Mouse (Mus musculus): ENCODE measurements around the gene Wdr26.

The Wdr26 gene

DNA sequence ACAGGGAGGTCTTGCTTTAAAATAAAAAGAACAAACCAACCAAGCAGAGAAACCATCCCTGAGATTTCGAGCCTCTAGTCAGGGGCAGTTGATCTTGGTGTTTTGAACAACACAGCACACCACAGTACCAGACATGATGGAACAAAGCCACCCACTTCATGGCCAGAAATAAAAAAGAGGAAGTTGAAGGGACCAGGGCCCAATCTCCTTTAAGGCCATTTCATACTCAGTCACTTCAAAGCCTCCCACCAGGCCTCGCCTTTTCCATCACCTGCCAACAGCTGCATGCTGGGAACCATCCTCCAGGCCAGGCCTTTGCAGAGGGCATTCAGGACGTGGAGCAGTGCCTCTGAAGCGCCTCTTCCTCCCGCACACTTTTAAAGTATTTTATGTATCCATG, 25.5 kb upstream of the Wdr26 start:
- DNase-seq (ENCODE audit: low read depth, low spot score): no peak

DNA sequence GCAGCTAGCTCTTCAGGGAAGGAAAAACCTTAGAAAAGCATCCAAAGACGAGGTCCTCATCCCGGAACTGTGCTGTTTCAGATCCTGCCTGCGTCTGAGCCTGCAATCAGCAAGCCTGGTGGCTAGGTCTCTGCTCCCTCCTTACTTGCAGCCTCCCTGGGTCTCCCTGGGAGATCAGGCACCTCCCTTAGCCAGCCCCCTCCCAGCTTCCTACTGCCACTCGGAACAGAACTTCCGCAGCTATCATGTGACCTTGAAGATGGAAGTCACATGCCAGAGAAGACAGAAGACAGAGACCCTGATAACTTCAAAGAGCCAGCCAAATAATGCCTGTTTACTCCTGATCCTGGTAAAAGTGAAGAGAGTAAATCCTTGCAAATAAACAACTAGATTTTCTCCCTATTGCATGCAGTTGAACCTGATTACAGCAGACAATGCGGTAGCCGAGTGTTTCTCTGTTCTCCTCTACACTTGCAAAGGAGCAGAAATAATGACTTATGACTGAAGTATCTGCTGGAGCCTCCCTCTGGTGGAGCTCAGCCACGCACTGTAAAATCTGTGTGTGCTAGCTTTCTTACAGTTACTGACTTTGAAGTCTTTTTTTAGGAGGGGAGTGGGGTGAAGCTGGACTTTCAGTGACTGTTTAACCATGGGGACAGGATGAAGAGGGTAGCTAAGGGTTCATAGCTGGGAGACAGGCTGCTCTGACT, 22.7 kb upstream of the Wdr26 start:
- DNase-seq (ENCODE audit: low read depth, low spot score): peak; percentile 19

DNA sequence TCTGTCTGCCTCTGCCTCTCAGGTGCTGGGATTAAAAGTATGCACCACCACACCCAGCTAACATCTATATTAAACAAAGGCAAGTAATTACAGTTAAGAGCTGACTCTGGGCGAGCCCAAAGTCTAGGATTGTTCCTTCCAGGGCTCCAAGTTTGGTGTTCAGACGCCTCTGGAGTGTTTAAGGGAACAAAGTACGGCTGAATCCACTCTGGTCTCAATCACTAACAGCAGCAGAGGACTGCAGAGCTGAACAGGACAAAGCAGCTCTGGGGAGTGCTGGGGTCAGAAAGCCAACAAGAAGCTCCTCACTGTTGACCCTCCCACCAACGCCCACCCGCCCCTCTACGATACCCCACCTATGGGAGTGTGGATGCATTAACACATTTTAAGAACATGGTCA, 21.9 kb upstream of the Wdr26 start:
- no peak for DNase-seq (ENCODE audit: low read depth, low spot score)

- peak; percentile 94 for DNase-seq (ENCODE audit: low read depth, low spot score)
These were observed 20.7 kb upstream of the Wdr26 start for GRCm38 (mm10) chr1:181232307-181233027.

GRCm38 (mm10) chr1:181231821-181232220, 20.0 kb upstream of the Wdr26 start:
- DNase-seq (ENCODE audit: low read depth, low spot score): peak; percentile 14

DNA sequence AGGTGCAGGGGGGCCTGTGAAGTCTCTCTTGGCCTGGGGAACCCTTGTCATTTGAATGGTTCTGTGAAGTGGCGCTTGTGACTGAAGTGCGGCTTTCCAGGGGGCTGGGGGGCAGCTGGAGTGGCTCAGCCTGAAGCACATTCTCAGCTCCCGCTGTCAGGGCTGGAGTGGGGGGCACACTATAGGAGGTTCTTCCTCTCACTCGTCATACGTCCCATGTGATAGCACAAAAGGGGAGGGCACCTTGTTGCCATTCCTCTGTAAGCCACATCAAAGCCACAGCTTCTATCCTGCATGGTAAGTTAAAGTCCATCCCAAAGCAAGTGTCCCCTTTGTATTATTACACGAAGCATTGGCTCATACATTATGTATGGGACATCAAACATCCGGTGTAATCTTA, 19.5 kb upstream of the Wdr26 start:
- DNase-seq (ENCODE audit: low read depth, low spot score): no peak

GRCm38 (mm10) chr1:181230731-181231148, 18.9 kb upstream of the Wdr26 start:
- DNase-seq (ENCODE audit: low read depth, low spot score): peak; percentile 75

DNA sequence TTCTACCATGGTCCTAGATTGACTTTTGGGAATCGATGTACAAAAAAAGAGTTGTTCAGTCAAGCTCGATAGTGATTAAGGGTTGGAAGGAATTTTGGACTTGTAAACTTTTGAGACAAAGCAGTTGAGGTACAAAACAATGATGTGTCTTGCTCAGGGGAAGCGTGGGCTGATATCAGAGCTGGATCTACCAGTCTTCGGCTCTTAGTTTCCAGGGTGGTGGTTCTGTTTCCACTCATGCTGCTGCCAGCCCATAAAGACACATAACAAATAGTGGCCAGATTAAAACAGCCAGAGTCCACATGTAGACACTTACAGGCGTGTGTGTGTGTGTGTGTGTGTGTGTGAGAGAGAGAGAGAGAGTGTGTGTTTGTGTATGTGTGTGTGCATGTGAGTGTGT, 17.2 kb upstream of the Wdr26 start:
- no peak for DNase-seq (ENCODE audit: low read depth, low spot score)

DNA sequence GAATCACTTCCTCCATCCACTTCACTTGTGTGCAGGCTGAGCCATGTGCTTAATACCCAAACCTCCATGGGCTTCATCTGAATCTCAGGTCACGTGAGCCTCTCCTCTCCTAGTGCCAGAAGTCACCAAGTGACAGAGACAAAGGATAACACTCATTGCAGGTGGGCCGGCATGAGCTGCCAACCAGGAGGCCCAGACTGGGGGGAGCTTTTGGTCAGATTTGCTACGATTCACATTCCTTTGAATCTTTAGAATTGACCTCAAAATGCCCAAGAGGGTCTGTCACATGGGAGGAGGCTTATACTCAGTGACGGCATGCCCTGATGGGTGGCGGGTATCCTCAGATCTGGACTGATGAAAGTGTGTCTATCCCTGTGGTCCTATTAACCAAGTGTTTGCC, 16.8 kb upstream of the Wdr26 start:
- DNase-seq (ENCODE audit: low read depth, low spot score): no peak

DNA sequence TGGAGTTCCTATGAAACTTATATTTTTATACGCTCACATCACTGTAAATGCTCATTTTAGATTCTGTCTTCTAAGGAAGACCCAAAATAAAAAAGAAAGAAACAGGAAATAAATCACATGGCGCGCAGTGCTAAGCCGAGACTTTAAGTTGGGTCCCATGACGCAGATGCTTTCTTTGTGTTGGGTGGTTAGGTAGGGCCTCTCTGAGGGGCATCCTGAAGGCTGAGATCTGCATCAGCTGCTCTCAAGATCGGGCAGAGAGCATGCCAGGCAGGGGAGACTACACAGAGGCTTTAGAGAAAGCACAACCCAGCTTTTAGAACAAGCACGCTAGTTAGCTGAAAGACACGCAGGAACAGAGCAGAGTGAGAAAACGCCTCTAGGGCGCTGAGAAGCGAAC, 16.0 kb upstream of the Wdr26 start:
- DNase-seq (ENCODE audit: low read depth, low spot score): no peak

- DNase-seq (ENCODE audit: low read depth, low spot score): no peak
These were observed 15.0 kb upstream of the Wdr26 start for GRCm38 (mm10) chr1:181226850-181227249.

GRCm38 (mm10) chr1:181225281-181225680, 13.5 kb upstream of the Wdr26 start:
- no peak for DNase-seq (ENCODE audit: low read depth, low spot score)

GRCm38 (mm10) chr1:181222041-181222440, 10.2 kb upstream of the Wdr26 start:
- no peak for DNase-seq (ENCODE audit: low read depth, low spot score)

- no peak for DNase-seq (ENCODE audit: low read depth, low spot score)
These were observed 4.5 kb upstream of the Wdr26 start for GRCm38 (mm10) chr1:181216315-181216714.

DNA sequence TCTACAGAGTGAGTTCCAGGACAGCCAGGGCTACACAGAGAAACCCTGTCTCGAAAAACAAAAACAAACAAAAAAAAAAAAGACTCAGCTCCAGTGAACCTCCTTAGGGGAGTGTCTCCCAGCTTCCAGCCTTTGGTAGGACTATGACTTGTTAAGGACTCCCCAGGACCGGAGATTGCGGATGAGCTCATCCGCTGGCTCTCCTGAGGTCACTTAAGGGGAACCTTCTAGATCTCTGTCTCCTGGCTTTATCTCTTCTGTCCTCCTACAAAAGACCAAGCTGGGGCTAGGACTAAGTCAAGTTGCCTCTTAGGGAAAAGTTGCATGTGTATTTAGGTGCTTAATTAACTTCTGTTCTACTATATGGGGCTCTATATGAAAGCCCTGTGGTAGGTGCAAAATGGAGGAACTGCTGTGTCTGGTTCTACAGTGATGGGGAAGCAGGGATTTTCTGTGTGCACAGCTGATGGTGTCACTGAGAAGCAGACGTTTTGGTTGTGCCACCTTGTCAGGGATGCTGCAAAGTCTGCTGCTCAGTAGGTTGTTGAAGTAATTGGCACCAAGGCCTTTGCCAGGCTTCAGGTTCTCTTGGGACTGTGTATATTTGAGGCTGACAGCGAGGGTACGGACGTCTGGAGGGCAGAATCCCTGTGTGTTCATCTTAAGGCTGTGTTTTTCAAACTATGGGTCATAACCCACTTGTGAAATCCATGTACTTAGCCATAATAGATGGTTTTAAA, 2.7 kb upstream of the Wdr26 start:
- no peak for DNase-seq (ENCODE audit: low read depth, low spot score)

GRCm38 (mm10) chr1:181211403-181211919, 340 bp downstream of the Wdr26 start:
- DNase-seq (ENCODE audit: low read depth, low spot score): peak; percentile 16

DNA sequence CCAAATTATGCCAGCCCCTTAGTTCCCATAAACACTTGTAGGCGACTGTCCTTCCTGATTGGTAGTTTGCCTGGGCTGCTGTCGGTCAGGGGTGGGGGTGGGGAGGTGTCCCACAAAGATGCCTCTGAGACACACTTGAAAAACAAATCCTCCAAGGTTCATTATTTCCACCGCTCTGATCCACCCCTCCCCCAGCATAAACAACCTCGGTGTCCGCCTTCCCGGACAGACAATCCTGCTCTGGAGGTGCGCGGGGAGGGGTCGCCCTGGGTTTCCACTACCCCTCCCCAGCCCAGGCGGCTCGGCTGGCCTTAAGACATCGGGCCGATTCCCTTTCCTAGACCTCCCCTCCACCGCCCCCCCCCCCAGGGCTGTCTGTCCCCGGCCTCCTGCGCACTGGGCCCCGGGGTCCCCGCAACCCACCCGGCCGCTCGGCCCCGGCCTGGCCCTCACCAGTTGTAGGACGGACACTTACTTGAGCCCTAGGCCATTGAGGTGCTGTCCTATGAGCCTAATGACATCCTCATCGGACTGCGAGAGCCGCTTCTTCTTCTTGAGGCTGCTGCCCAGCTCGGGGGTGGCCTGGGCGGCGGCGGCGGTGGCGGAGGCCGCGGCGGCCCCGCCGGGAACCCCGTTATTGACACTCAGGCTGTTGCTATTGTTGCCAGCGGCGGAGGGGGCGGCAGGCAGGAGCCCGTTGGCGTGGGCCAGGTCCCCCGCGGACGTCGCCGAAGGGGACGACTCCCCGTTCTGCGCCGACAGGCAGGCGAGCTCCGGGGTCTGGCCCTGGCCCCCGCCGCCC, 999 bp downstream of the Wdr26 start:
- peak; percentile 68 for DNase-seq (ENCODE audit: low read depth, low spot score)

GRCm38 (mm10) chr1:181210147-181210546, 1.7 kb downstream of the Wdr26 start:
- DNase-seq (ENCODE audit: low read depth, low spot score): peak; percentile 43

DNA sequence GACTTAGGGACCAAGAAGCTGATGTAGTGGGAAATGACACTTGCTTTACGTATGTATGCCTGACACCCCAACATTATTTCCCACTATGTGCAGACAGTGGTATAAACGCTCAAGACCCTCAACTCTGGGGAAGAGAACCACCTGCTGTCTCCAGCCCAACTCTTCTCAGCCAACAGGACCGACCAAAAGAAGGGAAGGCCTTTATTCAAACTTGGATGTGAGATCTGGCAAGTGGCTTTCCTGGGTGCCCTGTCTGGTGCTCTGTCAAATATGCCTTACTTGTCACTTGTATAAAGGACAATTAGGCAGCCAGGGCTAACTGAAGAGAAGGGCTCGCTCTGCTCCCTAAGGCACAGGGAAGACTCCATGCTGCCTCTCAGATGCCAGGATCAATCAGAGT, 12.4 kb downstream of the Wdr26 start:
- no peak for DNase-seq (ENCODE audit: low read depth, low spot score)

DNA sequence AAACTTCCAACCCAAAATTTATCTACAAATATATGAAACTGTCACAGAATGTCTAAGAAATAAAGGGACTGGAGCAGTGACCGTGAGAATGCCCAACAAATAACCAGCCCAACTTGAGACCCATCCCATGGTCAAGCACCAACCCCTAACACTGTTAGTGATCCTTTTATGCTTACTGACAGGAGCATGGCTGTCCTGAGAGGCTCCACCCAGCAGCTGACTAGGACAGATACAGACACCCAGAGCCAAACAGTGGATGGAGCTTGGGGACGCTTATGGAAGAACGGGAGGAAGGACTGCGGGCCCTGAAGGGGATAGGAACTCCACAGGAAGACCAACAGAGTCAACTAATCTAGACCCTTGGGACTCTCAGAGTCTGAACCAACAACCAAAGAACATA, 22.9 kb downstream of the Wdr26 start:
- DNase-seq (ENCODE audit: low read depth, low spot score): no peak

GRCm38 (mm10) chr1:181170210-181170609, 41.6 kb downstream of the Wdr26 start:
- DNase-seq (ENCODE audit: low read depth, low spot score): no peak

- no peak for DNase-seq (ENCODE audit: low read depth, low spot score)
These were observed 43.4 kb downstream of the Wdr26 start for GRCm38 (mm10) chr1:181168377-181168776.
